9 mouse cellular contexts compared by ENCODE assay signal in the genomic region with DNA sequence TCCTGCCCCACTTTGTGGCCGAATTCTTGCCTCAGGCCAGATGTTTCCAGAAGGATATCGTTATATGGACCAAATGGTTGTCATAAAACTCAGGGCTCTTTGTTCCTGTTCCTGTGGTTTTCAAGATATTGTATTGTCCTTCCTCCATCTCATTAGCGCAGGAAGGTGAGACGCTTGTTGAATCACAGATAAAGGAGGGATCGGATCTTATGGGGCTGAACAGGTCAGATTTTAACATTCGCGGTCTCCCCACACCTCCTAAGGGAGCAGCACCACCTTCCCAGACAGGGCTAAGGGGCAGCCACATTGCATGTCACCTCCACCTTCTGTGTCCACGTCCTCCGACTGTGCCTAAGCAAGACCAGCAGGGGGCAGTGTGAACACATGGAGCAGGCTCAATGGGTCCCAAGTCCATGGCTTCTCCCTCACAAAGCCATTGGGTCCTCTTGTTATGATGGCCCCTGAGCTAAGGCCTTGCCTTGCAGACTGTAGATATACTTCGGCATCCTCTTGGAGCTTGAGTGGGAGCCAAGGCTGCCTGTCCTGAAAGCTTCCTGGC. TPM values are rescaled to one million over a fixed set of nuclear protein-coding genes. Genes with fewer than 3 reads are reported as not detected.
DNase-seq lines count a peak whose midpoint lies in the region; ATAC-seq and TF ChIP-seq lines count a peak whose summit lies in the region.
"Had no signal": no experiment of that assay in that cellular context is flagged by ENCODE, and none has a peak within 500 bp of the region (broad histone marks: within the 10 kb centered on the region; RNA-seq: fewer than 3 reads in every experiment).

No protein-coding gene starts in this region.

- H3K9me3 ChIP-seq in liver, embryonic 14.5 days (ENCODE audit: control insufficient read depth, low read length), result no peaks in the 10 kb centered on the region
- no peaks in the 10 kb centered on the region for H3K9me3 ChIP-seq in neural tube, embryonic 15.5 days (replicated peaks)

- 26% methylated on average over 10 of the region's 10 CpGs for WGBS in kidney, adult 2 months
- 11% methylated on average over 10 of the region's 10 CpGs for WGBS in liver, embryonic 14.5 days (ENCODE audit: insufficient replicate concordance)
- WGBS in neural tube, embryonic 15.5 days, result 43% methylated on average over 10 of the region's 10 CpGs

- intact Hi-C loops in gastrocnemius, postnatal 36 days (cut with DNase I), result no loop called here

- no peaks in the 10 kb centered on the region for H3K36me3 ChIP-seq in kidney, adult 2 months (ENCODE audit: control insufficient read depth, insufficient read depth, low read length)
- no peaks in the 10 kb centered on the region for H3K36me3 ChIP-seq in liver, embryonic 14.5 days (replicated peaks; ENCODE audit: control insufficient read depth, insufficient read depth, low read depth)
- no peaks in the 10 kb centered on the region for H3K36me3 ChIP-seq in neural tube, embryonic 15.5 days

- no peak for TF ChIP-seq EP300 in liver, embryonic 14.5 days (IDR thresholded peaks at IDR 0.05; ENCODE audit: low read depth)

- H3K4me1 ChIP-seq in kidney, adult 2 months (ENCODE audit: control insufficient read depth, insufficient read depth, low read length), result no peaks in the 10 kb centered on the region
- peaks cover 0 to 3% of the 10 kb centered on the region in 2 experiments; a peak in 2 of 4 replicates for H3K4me1 ChIP-seq in liver, embryonic 14.5 days (replicated peaks; ENCODE audit: control insufficient read depth in 2 of 2, insufficient read depth in 2 of 2, low read length in 1 of 2)
- no peaks in the 10 kb centered on the region for H3K4me1 ChIP-seq in neural tube, embryonic 15.5 days

- no peak for TF ChIP-seq POLR2A in kidney, adult 2 months (IDR thresholded peaks at IDR 0.05; ENCODE audit: low read depth, low read length)

- no peaks in the 10 kb centered on the region for H3K27me3 ChIP-seq in kidney, adult 2 months (replicated peaks; ENCODE audit: control insufficient read depth, insufficient read depth, low read length)
- H3K27me3 ChIP-seq in liver, embryonic 14.5 days (ENCODE audit: control insufficient read depth, insufficient read depth, low read length), result no peaks in the 10 kb centered on the region
- H3K27me3 ChIP-seq in neural tube, embryonic 15.5 days (replicated peaks), result no peaks in the 10 kb centered on the region

- peak; percentile 45 to 58 for DNase-seq in urinary bladder, adult 18-20 months (ENCODE audit: low spot score in 2 of 2)
- no peak for DNase-seq in urinary bladder, postnatal 10 days (ENCODE audit: low spot score)
- DNase-seq in cerebellum, postnatal 14 days, result peak; percentile 71 to 82
- DNase-seq in gastrocnemius, postnatal 36 days, result peak; percentile 30 to 42
- peak; percentile 70 for DNase-seq in kidney, adult 2 months
- DNase-seq in liver, embryonic 14.5 days (ENCODE audit: low read depth in 3 of 3, low spot score in 3 of 3), result peak; percentile 48 to 60 (median 51)
- peak; percentile 91 for DNase-seq in testis, postnatal 10 days (ENCODE audit: low spot score)

- H3K9ac ChIP-seq in liver, embryonic 14.5 days (replicated peaks), result no peak overlapping the region
- H3K9ac ChIP-seq in neural tube, embryonic 15.5 days (replicated peaks), result no peak overlapping the region

- no peak overlapping the region for H3K27ac ChIP-seq in kidney, adult 2 months (ENCODE audit: insufficient read depth, low read depth, low read length)
- H3K27ac ChIP-seq in liver, embryonic 14.5 days, result no peak overlapping the region
- no peak overlapping the region for H3K27ac ChIP-seq in neural tube, embryonic 15.5 days (replicated peaks)

- no peak overlapping the region for H3K4me2 ChIP-seq in liver, embryonic 14.5 days (ENCODE audit: low read depth)
- H3K4me2 ChIP-seq in neural tube, embryonic 15.5 days, result no peak overlapping the region

- TF ChIP-seq CTCF in kidney, adult 2 months (conservative IDR thresholded peaks at IDR 0.05; ENCODE audit: insufficient read depth, insufficient read length, low read depth, low read length), result peak; percentile 99
- TF ChIP-seq CTCF in liver, embryonic 14.5 days (IDR thresholded peaks at IDR 0.05; ENCODE audit: low read depth), result peak; percentile 99

- ATAC-seq in liver, embryonic 14.5 days (ENCODE audit: insufficient read depth), result peak; percentile 65; the same call in 1 of the 2 replicates
- peak; percentile 65; the same call in 1 of the 2 replicates for ATAC-seq in neural tube, embryonic 15.5 days (ENCODE audit: low FRiP score)

- H3K4me3 ChIP-seq in kidney, adult 2 months (ENCODE audit: insufficient read depth, low read depth, low read length), result no peak overlapping the region
- H3K4me3 ChIP-seq in liver, embryonic 14.5 days (ENCODE audit: insufficient read depth in 1 of 2, low read depth in 2 of 2, low read length in 2 of 2), result no peak overlapping the region
- H3K4me3 ChIP-seq in neural tube, embryonic 15.5 days (replicated peaks), result no peak overlapping the region
- H3K4me3 ChIP-seq: erythroblast, embryonic 14.5 days had no signal

RNA-seq across cellular contexts. Expression of gene Rlbp1, which starts 15.4 kb away (rescaled TPM):
- not detected for total RNA-seq in gastrocnemius, postnatal 36 days (2021)
- polyA plus RNA-seq in kidney, adult 2 months (2012; rRNA removed), result 0.33 TPM in 1 of 2 replicates, not detected in the other
- 0.03 and 0.04 TPM in 2 replicates for polyA plus RNA-seq in liver, embryonic 14.5 days (2012; rRNA removed)
- not detected in 2 replicates for polyA plus RNA-seq in liver, embryonic 14.5 days (2014; fragmentation: Nextera tagmentation; extraction: Ambion mirVana)
- polyA plus RNA-seq in neural tube, embryonic 15.5 days (2015; fragmentation: Nextera tagmentation; extraction: Ambion mirVana), result 17.0 and 20.6 TPM in 2 replicates
- polyA plus RNA-seq: erythroblast, embryonic 14.5 days had no signal

RNA-seq across cellular contexts. Expression of gene Fanci, which starts 20.3 kb away (rescaled TPM):
- total RNA-seq in gastrocnemius, postnatal 36 days (2021), result under 1 TPM; 0.13 to 0.37 TPM
- 0.10 and 0.17 TPM in 2 replicates for polyA plus RNA-seq in kidney, adult 2 months (2012; rRNA removed)
- polyA plus RNA-seq in liver, embryonic 14.5 days (2012; rRNA removed), result 4.3 and 6.7 TPM in 2 replicates
- 10.0 and 11.3 TPM in 2 replicates for polyA plus RNA-seq in liver, embryonic 14.5 days (2014; fragmentation: Nextera tagmentation; extraction: Ambion mirVana)
- polyA plus RNA-seq in neural tube, embryonic 15.5 days (2015; fragmentation: Nextera tagmentation; extraction: Ambion mirVana), result 1.6 and 3.9 TPM in 2 replicates

Comparison
In these comparisons a context has a peak if more than half of its experiments do, and no peak if none do; other contexts are left out.
1. RNA of gene Rlbp1, which starts 15.4 kb away (polyA plus RNA-seq): 17.0 to 20.6 TPM in neural tube, embryonic 15.5 days; 0.33 TPM in kidney, adult 2 months and 0.03 to 0.04 TPM in liver, embryonic 14.5 days; every median in the first group is over 10 times any median in the second.